16 mouse cellular contexts compared by ENCODE assay signal in the genomic region with DNA sequence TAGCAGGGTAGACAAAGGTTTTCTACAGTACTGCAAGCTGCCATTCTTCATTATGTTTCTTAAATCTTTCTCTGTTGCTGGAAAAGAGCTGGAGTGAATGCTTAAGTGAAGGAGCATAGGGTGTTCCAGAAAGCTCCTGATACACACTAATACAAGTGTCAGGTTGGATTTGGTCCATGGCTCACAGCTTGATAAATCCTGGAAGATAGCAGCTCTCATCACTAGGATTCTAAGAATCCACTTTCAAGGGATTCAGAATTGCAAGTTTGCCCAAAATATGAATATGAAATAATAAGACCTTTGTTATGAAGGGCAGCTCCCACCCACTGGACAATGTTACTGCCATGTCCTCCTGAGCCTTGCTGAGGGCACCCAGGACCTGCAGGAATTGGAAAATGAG.
DNase-seq lines count a peak whose midpoint lies in the region; ATAC-seq lines count a peak whose summit lies in the region.
"Had no signal": no experiment of that assay in that cellular context is flagged by ENCODE, and none has a peak within 500 bp of the region (broad histone marks: within the 10 kb centered on the region; RNA-seq: fewer than 3 reads in every experiment).

No protein-coding gene starts in this region.

- intact Hi-C loops in left cerebral cortex, postnatal 4 days (cut with DNase I) = no loop called here

- no peak for DNase-seq in cerebellum, adult 8-10 months
- DNase-seq in left cerebral cortex, postnatal 4 days = peak; percentile 36
- DNase-seq in left cerebral cortex, adult 9 months (ENCODE audit: low spot score in 2 of 2) = no peak
- peak; percentile 9 for DNase-seq in NIH3T3 (ENCODE audit: low read depth)
- peak; percentile 48 to 59 for DNase-seq in cerebellum, postnatal 10 days
- DNase-seq in yolk sac, embryonic 10.5 days (ENCODE audit: low spot score) = no peak
- no peak for DNase-seq in urinary bladder, postnatal 14 days (ENCODE audit: low spot score)
- DNase-seq: adrenal gland, postnatal 10 days; B cell, adult 2 months; embryo, embryonic 11 days; gastrocnemius, postnatal 14 days; heart, adult 2 months; heart, postnatal 14 days had no signal

- 0 out of 2 replicates have a peak, but pooled peaks have one; percentile 20 for ATAC-seq in cerebellum, adult (ENCODE audit: insufficient number of reproducible peaks, low FRiP score, low TSS enrichment)
- ATAC-seq: CD4-positive, CD25-positive, alpha-beta regulatory T cell, adult 4 months; intestine, embryonic 16.5 days had no signal

Comparison
In these comparisons a context has a peak if more than half of its experiments do, and no peak if none do; other contexts are left out.
1. DNase-seq: peak in left cerebral cortex, postnatal 4 days (single experiment), NIH3T3 (single experiment) and cerebellum, postnatal 10 days (2 of 2); none in cerebellum, adult 8-10 months (single experiment), left cerebral cortex, adult 9 months (0 of 2), yolk sac, embryonic 10.5 days (single experiment) and urinary bladder, postnatal 14 days (single experiment).